Mouse (Mus musculus) embryo, embryonic 9.5 days (tissue): ENCODE data around the gene Pmm1.
A peak's percentile ranks its signal among the peaks of the same experiment; 100 is the strongest.
"Not testable (repeated sequence)": the region's sequence is repeated elsewhere in the genome, so short reads cannot be mapped to it uniquely, and the experiment has no call there.

Experiments
- DNase-seq: peaks from one replicate; pipeline ENCODE4 v3.0.0-alpha.2; 2017; ENCODE audit errors: extremely low spot score

Pmm1 gene

GRCm38 (mm10) chr15:81960171-81961077, at the start of gene Pmm1:
Gene Pmm1 (minus strand): TSS chr15:81960930.
- peak; percentile 99 for DNase-seq

GRCm38 (mm10) chr15:82004257-82004656, 43.5 kb upstream of the Pmm1 start:
- DNase-seq = no peak

- no peak for DNase-seq
These were observed 33.3 kb upstream of the Pmm1 start for GRCm38 (mm10) chr15:81993992-81994391.

- no peak for DNase-seq
These were observed 29.8 kb upstream of the Pmm1 start for GRCm38 (mm10) chr15:81990549-81990948.

GRCm38 (mm10) chr15:81989371-81990062, 28.8 kb upstream of the Pmm1 start:
- DNase-seq = peak; percentile 83

- no peak for DNase-seq
These were observed 26.9 kb upstream of the Pmm1 start, which contains the start of gene Xrcc6 for GRCm38 (mm10) chr15:81987646-81988045. Gene Xrcc6 (plus strand): TSS chr15:81987835.

- no peak for DNase-seq
These were observed 24.8 kb upstream of the Pmm1 start for GRCm38 (mm10) chr15:81985267-81986161.

GRCm38 (mm10) chr15:81982173-81982572, 21.4 kb upstream of the Pmm1 start:
- no peak for DNase-seq

GRCm38 (mm10) chr15:81980321-81980720, 19.6 kb upstream of the Pmm1 start, which contains the start of gene 1700029P11Rik:
Gene 1700029P11Rik (plus strand): TSS chr15:81980540.
- no peak for DNase-seq

GRCm38 (mm10) chr15:81975156-81975555, 14.4 kb upstream of the Pmm1 start:
- not testable (repeated sequence) for DNase-seq

- not testable (repeated sequence) for DNase-seq
These were observed 9.8 kb upstream of the Pmm1 start for GRCm38 (mm10) chr15:81970498-81970897.

- DNase-seq = not testable (repeated sequence)
These were observed 8.9 kb upstream of the Pmm1 start for GRCm38 (mm10) chr15:81969635-81970034.

GRCm38 (mm10) chr15:81969173-81969572, 8.4 kb upstream of the Pmm1 start:
- no peak for DNase-seq

GRCm38 (mm10) chr15:81968447-81968846, 7.7 kb upstream of the Pmm1 start:
- DNase-seq = no peak

GRCm38 (mm10) chr15:81967821-81968220, 7.1 kb upstream of the Pmm1 start:
- DNase-seq = no peak

GRCm38 (mm10) chr15:81966062-81966829, 5.5 kb upstream of the Pmm1 start:
- DNase-seq = no peak

- DNase-seq = no peak
These were observed 4.3 kb upstream of the Pmm1 start for GRCm38 (mm10) chr15:81964980-81965545.

- no peak for DNase-seq
These were observed 3.5 kb upstream of the Pmm1 start for GRCm38 (mm10) chr15:81964262-81964661.

GRCm38 (mm10) chr15:81961078-81961451, 335 bp upstream of the Pmm1 start:
- DNase-seq = no peak

- DNase-seq = no peak
These were observed 1.8 kb downstream of the Pmm1 start for GRCm38 (mm10) chr15:81958906-81959305.

GRCm38 (mm10) chr15:81957598-81957997, 3.1 kb downstream of the Pmm1 start:
- DNase-seq = no peak
